Mouse (Mus musculus) granulocyte monocyte progenitor cell, adult 5-6 weeks (primary cell): Measurements from ENCODE around the gene Brca1. TPM values are rescaled to one million over a fixed set of nuclear protein-coding genes. Genes with fewer than 3 reads are reported as not detected.
"Not testable (repeated sequence)": the region's sequence is repeated elsewhere in the genome, so short reads cannot be mapped to it uniquely, and the experiment has no call there.

ENCODE experiments used
- ATAC-seq: replicated peaks from 2 replicates; pipeline ENCODE4 v1.8.0; 2016; ENCODE audit warnings: mild to moderate bottlenecking, moderate TSS enrichment, inconsistent platforms; ENCODE audit not compliant: poor library complexity, severe bottlenecking
- total RNA-seq, 2 experiments: library from RNA; stranded (forward) in 1 of 2; stranded (reverse) in 1 of 2; fragments of 200-712, 200-1000 nt in 1 of 2; fragments of >200 nt in 1 of 2; fragmentation: Nextera tagmentation in 1 of 2; gene quantifications; 2 replicates each; pipeline ENCODE4 v1.2.3; 2014 to 2017

The Brca1 gene
- total RNA-seq (2014; fragmentation: Nextera tagmentation) (26.6 and 34.0 TPM in 2 replicates), total RNA-seq (2017) (38.5 and 39.0 TPM in 2 replicates)

GRCm38 (mm10) chr11:101551751-101552475, at the start of gene Brca1, which contains the start of gene Nbr1:
Brca1 (minus strand) TSS chr11:101551955.
Nbr1 (plus strand) TSS chr11:101552149.
- ATAC-seq, result peak; percentile 75

DNA sequence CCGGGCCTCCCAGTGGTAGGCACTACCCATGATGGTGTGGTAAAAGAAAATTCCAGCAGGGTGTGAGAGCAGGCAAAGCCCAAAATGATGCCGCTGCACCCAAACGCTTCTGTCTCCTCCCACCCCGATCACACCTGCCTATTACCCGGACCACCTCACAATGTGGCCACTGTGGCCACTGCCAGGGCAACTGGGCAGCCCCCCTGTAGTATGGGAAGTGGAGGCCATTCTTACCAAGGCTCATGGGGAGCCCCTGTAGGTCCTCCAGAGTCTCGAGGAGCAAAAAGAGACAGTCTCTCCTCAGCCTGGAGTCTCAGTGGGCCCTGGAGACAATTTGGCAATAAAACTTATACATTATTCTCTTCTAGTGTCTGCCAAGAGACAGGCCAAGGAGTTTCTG, 47.4 kb upstream of the Brca1 start, which contains the start of gene Gm11634:
Gm11634 (minus strand) TSS at position 101 of the 400 bp plus-strand sequence.
- ATAC-seq, result no peak

GRCm38 (mm10) chr11:101589989-101590624, 38.4 kb upstream of the Brca1 start:
- no peak for ATAC-seq

- peak; percentile 80 for ATAC-seq
Measured at GRCm38 (mm10) chr11:101589444-101589843, 37.7 kb upstream of the Brca1 start.

DNA sequence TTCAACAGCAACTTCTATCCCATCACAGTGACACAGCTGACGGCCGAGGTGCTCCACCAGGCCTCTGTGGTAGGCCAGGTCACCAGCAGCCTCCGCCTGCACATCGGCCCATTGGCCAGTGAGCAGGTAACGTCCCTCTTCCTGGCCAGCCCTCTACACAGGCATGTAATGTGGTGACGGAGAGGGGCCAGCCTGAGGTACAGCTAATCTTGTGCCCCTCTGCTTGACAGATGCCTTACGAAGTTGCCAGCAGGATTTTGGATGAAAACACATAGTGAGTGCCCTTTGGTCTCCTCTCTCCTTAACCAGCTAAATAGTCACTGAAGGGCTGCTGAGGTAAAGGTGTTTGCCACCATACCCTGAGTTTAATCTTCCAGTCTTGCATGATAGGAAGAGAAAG, 37.1 kb upstream of the Brca1 start:
- ATAC-seq, result no peak

- peak; percentile 76 for ATAC-seq
Measured at GRCm38 (mm10) chr11:101587676-101588075, 35.9 kb upstream of the Brca1 start.

GRCm38 (mm10) chr11:101585805-101586204, 34.0 kb upstream of the Brca1 start:
- no peak for ATAC-seq

DNA sequence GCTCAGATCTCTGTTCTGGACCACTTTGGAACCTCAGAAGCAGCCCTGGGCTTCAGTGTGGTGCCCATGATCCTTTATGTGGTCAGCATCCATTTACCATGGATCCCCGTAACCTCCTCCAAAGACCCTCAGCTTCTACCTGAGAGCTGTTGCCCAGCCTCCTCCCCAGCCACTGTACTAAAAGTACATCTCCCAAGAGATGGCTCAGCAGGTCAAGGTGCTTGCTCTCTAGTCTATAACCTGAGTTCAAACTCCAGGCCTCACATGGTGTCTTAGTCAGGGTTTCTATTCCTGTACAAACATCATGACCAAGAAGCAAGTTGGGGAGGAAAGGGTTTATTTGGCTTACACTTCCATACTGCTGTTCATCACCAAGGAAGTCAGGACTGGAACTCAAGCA, 33.3 kb upstream of the Brca1 start:
- not testable (repeated sequence) for ATAC-seq

DNA sequence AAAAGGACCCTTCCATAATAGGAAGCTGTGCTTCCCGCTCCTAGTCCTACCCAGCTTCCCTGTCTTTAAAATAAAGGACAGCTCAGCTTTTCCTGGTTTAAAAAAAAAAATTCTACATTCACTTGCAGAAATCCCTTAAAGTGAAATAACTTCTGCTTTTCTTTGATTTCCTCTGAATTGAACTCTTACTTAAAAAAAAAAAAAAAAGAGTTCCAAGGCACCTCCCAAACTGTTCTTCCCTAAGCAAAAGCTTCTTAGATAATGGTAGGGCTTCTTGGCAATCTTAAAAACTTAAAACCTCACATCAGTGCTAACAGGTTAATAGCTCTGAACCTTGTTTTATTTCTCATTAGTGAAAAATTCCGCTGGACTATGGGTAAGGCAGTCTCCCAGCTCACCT, 31.4 kb upstream of the Brca1 start:
- no peak for ATAC-seq

GRCm38 (mm10) chr11:101582054-101583035, 30.6 kb upstream of the Brca1 start, which contains the start of gene Tmem106a:
Tmem106a (plus strand) TSS chr11:101582242.
- ATAC-seq, result peak; percentile 62

DNA sequence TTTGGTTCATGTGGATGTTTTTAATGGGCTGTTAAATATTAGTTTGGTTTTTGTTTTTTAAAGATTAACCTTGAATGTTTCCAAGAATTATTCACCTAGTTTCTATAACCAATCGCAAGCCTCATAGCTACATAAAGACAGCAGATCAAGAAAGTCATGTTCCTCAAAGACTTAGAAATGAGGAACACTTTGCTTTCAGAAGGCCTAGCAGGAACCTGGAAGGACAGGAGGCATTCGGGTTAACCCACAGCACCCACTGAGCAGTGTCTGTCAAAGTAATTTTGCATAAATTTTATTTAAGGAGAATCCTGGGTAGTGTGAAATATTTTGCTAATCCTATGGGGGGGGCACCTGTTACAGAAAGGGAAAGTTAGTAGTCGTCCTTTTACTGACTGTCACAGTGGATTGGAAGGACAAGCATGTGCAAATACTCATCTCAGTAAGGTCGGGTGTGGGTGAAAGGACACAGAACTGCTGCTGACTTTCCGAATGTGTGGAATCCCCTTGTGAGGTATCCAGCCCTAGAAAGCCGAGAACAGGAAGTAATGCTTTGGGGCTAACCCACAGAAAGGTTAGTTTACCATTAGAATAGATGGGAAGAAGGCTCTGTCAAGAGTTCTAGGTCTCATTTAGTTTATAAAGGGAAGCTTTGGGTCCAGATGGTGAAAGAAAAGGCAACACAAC, 29.5 kb upstream of the Brca1 start:
- peak; percentile 62; the same call in 1 of the 2 replicates for ATAC-seq

- no peak for ATAC-seq
Measured at GRCm38 (mm10) chr11:101576116-101576515, 24.4 kb upstream of the Brca1 start.

- no peak for ATAC-seq
Measured at GRCm38 (mm10) chr11:101568421-101568820, 16.7 kb upstream of the Brca1 start.

DNA sequence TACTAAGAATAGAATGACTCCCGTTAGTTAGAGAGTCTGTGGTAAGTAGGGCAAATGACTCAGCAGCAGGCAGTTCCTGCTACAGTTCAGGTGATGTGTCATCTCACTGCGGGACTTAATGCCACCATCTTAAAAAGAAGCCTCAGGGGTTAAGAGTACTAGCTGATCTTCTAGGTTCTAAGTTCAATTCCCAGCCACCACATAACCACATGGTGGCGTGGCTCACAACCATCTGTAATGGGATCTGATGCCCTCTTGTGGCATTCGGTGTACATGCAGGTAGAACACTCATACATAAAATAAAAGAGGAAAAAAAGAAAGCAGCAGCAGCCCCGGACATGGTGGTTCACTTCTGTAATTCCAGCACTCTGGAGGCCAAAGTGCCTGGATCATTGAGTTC, 10.6 kb upstream of the Brca1 start:
- ATAC-seq, result peak; percentile 85

DNA sequence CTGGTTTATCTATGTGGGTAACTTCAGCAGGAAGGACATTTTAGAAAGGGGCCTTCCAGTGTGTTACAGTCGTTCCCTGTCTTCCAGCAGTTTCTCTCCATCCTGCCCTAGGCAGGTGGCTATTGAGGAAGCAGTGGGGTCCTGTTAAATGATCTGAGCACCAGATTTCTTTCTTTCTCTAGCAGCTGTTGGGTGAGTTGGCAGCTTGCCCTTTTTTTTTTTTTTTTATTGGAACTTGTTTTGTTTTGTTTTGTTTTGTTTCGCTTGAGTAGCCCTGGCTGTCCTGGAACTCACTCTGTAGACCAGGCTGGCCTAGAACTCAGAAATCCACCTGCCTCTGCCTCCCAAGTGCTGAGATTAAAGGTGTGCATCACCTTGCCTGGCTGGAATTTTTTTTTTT, 5.2 kb upstream of the Brca1 start:
- ATAC-seq, result no peak

DNA sequence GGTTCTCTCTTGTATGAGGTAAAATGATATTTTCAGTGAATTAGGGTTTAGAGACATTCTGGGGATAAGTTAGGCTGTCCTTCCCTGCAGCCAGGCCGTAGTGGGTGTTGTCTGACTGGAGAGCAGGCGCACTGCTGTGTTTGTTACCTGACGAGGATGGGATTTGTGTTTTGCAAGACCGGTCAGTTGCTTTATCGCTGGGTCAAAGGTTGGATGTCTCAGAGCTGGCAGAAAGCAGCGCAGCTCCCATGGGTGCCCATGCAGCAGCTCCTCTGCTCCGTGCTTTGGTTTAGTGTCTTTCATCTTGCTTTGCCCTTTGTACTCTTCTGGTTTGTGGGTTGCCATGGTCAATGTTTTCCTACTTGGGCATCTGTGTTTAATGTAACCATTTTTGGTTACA, 4.8 kb upstream of the Brca1 start:
- no peak for ATAC-seq

GRCm38 (mm10) chr11:101553354-101553930, 1.7 kb upstream of the Brca1 start:
- ATAC-seq, result no peak

- ATAC-seq, result peak; percentile 82
Measured at GRCm38 (mm10) chr11:101552476-101553300, 933 bp upstream of the Brca1 start.

GRCm38 (mm10) chr11:101548526-101548925, 3.2 kb downstream of the Brca1 start:
- ATAC-seq, result no peak
